Mouse (Mus musculus): ENCODE measurements around the gene Mvp.
A peak's percentile ranks its signal among the peaks of the same experiment; 100 is the strongest.

Gene Mvp

DNA sequence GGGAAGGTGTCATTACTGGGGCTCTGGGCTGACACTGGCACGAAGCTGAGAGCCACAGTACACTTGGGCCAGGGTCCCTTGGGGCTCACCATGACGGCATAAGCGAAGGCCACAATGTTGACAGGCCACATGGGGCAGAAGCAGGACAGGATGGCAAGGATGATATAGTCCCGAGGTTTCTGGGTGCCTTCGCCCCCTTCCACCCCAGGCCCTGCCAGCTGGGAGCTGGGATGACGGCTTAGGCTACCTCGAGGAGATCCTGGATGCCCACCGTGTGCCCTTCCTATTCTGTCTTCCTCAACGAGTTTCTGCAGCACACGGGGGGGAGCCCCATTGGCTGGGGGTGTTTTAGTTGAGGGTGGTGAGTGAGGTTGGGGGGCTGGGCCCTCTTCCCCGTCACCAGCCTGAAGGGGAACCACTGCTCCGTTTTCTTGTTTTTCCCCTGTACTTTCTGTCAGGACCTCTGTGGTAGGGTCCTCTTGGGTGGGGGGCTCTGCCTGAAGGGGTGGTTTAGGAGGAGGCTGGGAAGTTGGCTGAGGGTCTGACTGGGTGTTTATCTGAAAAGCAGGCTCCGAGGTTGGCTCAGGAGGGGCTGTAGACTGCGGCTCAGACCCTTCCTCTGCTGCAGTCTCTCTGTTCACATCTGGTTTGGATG, 5.0 kb upstream of the Mvp start:
- no peak for DNase-seq (ENCODE audit: low spot score)

DNA sequence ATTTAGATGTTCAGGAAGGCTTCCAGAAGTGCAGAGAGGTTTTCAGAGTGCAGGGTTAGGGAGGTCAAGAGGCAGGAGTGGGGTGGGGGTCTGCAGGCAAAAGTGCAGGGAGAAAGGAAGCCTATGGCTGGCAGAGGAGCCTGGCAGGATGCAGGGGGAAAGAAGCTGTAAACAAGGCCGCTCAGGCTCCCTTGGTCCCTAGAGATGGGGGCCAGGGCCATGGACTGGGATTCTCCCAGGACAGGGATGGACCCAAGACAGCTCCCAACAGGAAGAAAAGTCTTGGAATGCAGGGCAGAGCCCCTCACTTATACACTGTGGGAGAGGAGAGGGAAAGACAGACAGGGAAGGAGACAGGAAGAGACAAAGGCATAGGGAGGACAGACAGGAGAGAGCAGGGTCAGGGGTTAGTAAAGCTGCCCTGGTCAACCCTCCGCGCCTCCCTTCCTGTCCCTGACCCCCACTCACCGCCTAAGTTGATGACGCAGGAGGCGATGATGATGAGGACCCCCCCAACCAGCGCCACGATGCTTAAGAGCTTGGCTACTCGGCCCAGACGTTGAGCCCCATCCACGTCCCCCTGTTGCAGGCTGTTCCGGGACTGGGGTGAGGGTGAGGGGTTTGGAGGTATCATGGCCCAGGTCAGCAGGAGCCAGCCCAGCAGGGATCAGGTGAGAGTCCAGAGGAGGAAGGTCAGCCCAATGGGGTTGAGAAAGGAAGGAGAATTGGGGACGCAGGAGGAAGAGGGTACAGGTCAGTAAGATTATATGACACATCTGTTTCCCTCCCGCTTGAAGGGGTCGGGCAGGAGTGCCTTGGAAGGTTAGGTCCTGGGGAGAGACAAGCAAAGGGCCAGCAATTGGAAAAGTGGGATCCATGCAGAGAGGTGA, 4.2 kb upstream of the Mvp start:
- no peak for DNase-seq (ENCODE audit: low spot score)

DNA sequence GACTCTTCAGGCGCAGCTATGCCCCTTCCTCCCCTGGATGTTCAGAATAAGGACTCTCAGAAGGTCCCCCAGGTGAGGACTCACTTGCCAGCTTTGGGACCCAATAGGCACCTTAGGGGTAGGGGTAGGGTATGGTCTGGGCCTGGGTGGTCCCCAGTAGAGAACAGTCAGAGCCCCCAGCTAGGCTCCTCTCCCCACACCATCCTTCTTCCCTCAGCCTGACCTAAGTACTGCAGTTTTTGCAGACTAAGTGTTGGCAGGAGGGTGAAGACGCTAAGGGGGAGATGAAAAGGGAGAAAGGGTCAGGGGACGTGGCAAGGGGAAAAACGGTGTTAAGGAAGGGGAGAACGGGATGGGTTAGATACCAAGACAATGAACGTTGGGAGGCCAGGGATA, 3.5 kb upstream of the Mvp start:
- no peak for DNase-seq (ENCODE audit: low spot score)

DNA sequence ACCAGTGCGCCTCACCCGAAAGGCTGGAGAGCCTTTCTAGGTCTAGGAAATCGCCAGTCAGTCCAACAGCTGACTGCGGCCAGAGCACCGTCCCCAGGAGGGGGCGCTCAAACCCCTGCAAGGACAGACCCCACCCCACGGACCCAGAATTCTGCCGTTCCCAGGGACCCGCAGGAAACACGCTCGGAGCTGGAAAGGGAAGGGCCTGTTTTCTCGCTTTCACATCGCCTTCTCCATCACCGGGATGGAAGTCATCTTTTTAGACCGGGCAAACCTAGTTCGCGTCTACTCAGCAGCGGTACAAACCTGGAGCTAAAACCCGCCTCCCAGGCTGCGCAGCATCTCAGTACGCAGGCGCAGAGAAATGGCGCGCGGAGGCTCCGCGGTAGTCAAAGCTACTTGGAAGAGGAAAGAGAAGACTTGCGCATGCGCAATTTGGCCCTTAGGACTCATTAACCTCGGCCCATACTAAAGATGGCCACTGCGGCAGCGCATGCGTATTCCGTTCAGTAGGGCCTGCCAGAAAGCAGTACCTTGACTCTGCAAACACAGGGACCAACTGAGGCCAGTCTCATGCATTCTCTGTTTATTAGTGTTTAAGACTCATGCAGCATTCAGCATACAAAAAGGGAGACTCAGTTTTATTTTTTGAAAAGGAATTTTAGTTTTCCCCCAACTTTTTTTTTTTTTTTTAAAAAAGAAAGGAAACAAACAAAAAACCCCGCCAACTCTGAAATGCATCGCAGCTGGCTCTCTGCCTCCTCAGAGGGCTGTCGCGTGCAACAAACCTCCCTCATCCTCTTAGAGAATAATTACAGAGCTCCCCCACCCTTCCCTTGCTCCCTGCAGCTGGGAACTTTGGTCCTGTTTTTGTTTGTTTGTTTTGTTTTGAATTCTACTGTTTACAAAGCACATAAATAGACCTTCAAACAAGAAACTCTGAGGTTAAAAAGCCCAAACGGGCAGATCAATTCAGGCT, 2.8 kb upstream of the Mvp start, which contains the start of gene Pagr1a:
TSS of gene Pagr1a (minus strand) at position 382 of the 979 bp plus-strand sequence.
- peak; percentile 96 for DNase-seq (ENCODE audit: low spot score)

DNA sequence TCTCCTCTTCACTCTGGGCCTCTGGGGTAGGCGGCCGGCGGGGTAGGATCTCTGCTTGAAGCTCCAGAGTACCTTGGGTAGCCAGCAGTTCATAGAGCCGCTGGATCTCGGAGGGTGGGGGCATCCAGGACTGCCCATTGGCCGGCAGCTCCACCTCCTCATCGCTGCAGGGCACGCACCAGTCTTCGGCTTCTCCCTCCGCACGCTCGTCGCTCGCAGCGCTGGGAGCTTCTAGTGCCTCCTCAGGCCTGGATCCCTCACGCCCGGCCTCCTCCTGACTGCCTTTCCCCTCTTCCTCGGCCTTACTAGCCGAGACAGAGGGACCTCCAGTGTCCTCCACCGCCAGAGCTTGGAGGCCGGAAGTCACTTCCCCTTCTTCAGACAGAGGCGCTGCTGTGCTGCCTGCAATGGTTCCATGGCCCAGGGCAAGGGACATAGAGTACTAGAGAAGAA, 2.1 kb upstream of the Mvp start:
- peak; percentile 69 for DNase-seq (ENCODE audit: low spot score)

DNA sequence TGATC, 1.9 kb upstream of the Mvp start, which contains the start of gene Pagr1b:
TSS of gene Pagr1b (minus strand) at position 4 of the 5 bp plus-strand sequence.
- no peak for DNase-seq (ENCODE audit: low spot score)

DNA sequence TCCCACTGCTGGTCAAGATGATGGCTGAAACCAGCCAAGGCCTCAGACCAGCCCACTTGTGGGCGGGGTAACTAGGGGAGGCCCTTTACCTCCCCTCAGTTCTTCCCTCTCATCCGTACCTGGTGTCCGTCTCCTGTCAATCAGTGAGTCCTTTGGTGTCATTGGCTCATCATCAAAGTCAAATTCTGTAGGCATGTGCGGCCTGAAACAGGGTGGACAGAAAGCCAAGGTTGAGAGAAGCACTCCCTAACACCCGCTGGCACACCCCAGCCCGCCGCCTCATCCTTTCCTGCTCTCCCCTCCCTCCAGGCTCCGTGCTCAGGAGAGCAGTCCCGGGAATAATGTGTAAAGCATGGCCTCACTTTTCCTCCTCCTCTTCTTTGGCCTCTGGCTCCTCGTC, 1.7 kb upstream of the Mvp start:
- no peak for DNase-seq (ENCODE audit: low spot score)

DNA sequence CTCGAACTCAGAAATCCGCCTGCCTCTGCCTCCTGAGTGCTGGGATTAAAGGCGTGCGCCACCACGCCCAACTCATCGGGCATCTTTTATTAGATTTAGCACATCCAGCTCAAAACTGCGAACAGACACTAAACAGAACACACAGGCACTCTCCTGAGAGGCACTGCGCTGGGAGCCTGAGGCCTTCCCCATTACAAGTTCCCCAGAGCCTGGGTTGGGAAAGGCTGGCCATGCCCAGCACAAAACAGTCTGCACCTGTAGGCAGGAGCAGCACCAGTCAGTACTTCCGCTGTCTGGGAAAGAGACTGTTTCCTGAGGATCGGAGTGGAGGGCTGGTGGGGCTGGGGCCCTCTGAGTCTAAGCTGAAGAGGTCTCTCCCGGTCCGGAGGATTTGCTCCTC, 572 bp upstream of the Mvp start:
- no peak for DNase-seq (ENCODE audit: low spot score)

DNA sequence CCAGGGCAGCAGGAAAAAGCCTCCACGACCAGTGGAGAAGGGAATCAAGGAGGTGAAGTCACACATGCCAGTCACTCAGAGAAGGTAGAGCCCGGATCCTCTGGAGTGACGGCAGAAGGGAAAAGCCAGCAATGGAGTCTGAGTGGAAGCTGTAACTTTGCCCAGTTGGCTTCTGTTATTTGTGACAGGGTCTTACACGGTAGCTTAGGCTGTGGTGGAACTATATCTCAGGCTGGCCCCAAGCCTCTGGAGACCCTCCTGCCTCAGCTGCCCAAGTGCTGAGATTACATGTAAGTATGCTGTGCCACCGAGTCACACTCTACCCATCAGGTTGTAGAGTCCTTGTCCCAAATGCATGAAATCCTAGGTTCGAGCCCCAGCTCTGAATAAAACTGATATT, 1.0 kb downstream of the Mvp start:
- no peak for DNase-seq (ENCODE audit: low spot score)

DNA sequence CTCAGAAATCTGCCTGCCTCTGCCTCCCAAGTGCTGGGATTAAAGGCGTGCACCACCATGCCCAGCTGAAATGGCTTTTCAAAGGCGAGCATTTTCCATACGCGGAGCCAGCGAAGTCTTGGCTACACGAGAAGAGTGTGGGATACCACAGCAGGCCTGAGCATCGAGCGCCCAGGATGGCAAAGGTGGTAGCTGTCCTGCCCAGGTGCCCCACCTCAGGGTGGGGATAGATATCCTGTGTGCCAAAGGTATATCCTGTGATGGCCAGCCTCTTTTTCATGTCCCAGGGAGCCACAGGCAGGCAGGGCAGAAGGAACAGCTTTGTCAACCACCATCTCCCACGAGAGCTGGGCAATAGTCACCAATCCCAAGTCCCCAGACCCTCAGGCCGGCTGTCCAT, 1.6 kb downstream of the Mvp start:
- no peak for DNase-seq (ENCODE audit: low spot score)

DNA sequence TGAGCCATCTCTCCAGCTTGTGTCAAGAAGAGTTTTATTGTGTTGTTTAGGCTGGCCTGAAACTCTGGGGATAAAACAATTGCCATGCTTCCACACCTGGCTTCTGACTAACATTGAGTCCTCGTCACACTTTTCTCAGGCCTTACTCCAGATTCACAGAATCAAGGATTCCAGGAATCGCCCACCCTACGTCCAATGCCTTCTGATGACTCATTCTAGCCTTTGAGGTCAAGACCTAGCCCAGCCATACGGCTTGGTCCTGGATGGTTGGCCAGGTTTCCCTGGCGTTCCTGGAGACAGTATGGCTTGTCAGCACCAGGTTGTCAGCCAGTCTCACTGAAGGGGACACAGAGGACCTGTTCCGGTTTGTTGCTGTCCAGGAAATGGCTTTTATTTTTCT, 2.0 kb downstream of the Mvp start:
- DNase-seq (ENCODE audit: low spot score), result no peak

DNA sequence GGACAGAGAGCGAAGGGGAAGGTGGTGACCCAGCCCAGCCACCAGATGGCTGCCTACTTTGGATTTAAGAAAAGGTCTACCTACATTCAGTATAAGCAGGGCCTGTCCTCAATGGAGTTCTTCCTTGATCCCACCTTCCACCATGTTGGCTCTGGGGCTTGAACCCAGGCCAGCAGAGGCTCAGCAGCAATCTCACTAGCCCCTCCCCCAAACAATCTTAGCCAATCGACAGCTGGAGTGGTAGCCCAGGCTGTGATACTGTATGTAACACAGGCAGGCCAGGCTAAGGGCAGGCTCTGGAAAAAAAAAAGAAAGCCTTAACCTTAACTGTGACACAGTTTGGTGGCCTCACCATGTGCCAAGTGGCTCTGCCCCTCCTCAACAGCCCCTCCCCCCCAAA, 2.7 kb downstream of the Mvp start:
- no peak for DNase-seq (ENCODE audit: low spot score)

DNA sequence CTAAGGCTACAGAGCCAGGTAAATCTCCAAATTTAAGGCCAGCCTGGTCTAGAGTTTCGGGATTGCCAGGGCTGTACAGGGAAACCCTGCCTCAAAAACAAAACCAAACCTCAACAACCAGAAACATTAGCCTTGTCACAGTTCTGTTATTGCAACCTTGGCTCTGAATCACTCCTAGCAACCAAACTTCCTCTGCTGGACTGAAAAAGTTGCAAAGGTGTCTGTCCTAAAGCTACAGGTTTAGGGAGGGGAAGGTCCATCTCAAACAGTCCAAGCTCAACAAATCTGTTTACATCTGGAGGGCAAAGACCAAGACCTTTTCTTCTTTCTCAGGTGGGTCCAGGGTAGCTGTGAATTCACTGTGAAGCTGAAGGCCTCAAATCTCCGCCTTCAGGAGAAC, 3.4 kb downstream of the Mvp start:
- DNase-seq (ENCODE audit: low spot score), result no peak

DNA sequence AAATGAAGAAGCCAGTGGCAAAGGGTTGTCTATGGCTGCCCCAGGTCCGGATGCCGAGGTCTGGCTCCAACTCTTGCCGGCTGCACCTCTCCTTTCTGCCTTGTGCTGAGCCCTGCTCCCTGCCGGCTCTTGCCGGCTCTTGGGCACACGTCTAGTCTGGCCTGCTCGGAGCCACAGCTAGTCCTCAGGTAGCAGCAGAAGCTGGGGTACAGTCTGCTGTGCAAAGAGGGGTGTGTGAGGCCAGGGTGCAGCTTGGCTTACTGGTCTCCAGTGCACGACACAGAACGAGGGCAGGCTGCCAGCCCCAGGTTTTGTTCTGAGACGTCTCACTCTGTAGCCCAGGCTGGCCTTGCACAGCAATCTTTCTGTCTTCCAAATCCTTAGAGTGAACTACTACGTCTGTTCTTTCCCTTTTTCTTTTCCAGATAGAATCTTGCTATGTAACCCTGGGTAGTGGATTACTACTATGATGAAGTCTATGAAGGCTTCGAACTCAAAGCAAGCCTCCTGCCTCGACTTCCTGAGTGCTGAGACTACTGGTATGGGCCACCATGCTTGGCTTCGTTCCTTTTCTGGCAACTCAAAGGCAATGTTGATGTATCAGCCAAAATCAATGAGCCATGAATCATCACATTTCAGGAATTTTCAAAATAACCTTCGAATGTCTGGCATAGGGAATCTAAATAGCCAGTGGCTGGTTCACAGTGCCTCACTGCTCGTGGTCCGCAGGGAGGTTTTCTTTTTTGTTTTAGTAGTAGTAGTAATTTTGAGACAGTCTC, 4.9 kb downstream of the Mvp start:
- peak; percentile 44 for DNase-seq (ENCODE audit: low spot score)

DNA sequence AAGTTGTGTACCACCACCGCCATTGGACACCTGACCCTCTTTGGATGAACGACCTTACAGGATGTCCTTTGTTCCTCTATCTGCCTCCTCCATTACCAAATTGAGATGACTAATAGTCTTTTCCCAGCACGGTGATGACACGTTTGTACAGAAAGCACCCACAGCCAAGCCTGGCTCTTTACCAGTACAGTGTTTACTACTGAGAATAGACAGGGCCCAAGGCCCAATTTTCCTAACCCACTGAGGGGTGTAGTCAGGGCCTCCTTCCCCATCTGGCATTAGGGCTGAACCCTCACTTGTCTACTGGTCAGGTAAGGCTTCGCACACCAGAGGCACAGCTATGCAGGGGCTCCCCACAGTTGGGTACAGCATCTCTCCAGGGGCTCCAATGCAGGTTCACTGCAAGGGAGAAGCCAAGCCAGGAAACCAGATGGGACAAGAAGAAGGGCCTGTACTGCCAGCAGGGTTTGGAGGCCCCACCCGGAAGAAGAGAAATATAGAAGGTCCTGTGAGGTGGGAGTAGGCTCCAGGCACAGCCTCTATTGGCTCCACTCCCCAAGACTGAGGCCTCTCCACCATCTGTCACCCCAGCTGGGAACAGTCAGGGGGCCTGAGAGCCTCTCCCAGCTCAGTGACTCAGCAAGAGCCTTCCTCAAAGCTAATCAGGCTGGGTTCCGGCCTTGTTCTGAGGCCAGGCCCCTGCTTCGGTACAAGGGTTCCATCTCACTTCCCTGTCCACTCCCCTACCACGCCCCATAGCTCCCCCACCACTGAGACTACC, 6.0 kb downstream of the Mvp start:
- peak; percentile 76 for DNase-seq (ENCODE audit: low spot score)

DNA sequence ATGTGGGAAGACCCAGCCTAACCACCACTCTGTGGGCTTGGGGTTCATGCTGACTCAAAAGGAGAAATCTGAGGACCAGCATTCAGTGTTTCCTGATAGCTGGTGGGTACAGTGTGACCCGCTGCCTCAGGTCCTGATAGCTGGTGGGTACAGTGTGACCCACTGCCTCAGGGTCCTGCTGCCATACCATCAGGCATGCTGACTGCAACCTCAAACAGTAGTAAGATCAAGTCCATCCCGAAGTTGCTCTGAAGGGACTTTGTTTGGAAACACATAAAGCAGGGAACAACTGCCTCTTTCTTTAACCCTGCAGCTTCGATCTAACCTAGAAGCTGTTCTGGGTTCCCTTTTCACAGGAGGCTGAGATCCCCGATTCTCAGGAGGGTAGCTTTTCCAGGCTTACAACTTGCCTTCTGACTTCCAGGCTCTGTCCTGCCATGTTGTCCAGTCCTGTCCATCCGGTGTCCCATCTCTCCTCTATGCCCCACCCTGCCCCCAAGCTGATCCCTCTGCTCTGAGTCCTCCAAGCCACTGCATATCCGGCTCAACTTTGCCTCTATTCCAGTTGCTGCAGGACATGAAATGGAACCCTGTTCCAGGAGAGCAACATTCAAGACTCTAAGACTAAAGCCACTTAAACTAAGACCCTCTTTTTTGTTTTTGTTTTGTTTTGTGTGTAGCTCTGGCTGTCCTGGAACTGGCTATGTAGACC, 7.0 kb downstream of the Mvp start:
- DNase-seq (ENCODE audit: low spot score), result no peak

DNA sequence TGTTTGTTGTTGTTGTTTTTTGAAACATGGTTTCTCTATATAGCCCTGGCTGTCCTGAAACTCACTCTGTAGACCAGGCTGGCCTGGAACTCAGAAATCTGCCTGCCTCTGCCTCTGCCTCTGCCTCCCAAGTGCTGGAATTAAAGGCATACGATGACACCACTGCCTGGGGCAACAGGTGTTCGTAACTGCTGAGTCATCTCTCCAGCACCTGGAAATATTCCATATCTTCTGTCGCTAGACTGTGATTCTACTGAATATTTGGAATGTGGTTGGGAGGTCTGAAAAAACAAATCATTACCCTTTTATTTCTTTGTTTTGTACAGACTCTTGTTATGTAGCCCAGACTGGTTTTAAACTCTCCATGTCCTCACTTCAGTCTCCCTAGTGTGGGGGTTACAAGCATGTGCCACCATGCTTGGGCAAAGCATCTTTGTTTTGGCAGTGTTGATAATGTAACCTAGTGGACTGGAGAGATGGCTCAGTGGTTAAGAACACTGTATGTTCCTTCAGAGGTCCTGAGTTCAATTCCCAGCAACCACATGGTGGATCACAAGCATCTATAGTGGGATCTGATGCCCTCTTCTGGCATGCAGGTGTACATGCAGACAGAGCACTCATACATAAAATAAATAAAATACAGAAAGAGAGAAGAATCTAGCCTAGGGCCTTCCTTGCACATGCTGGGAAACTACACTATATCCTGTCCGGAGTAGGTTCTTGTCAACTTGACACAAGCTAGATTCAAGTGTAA, 10.1 kb downstream of the Mvp start:
- no peak for DNase-seq (ENCODE audit: low spot score)

DNA sequence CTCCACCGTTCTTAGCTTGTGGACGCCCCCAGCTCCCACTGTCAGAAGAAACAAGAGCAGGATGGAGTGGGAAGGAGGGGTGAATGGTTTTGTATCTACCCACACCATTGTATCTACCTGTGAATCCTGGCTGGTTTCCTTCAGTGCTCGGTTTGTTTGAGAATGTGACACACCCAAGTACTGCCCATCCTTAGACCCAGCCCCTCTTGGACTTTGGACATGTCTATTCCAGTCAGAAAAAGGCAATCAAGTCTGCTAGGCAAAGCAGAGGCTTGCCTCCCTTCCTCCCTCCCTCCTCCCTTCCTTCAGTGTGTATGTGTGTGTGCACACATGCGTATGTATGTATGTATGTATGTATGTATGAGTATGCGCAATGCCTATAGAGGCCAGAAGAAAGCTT, 10.8 kb downstream of the Mvp start:
- no peak for DNase-seq (ENCODE audit: low spot score)

DNA sequence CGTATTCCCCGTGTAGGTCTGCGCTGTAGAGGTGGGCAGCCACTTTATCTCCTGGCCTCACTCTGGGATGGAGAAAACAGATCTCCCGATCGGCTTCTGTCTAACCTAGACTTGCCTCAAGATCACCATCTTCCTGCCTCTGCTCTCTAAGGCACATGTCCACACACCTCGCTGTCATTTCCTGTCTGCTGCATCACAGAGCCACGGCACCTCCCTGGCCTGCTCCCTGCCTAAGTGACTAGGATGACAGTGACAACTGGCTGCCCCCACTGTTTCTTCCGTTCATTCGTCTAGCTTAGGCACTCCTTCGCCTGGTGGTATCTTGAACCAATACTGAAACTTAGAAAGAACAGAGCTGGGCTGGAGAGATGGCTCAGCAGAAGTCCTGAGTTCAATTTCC, 14.9 kb downstream of the Mvp start:
- DNase-seq (ENCODE audit: low spot score), result no peak

DNA sequence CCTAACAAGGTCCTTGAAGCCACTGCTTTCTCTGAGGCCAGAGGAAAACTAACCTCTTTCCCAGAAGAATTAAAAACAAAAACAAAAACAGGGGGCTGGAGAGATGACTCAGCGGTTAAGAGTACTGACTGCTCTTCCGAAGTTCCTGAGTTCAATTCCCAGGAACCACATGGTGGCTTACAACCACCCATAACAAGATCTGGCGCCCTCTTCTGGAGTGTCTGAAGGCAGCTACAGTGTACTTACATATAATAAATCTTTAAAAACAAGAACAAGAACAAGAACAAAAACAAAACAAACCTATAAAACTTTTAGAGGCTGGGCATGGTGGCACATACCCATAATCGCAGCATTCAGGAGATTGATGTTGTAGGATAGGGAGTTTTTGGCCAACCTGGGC, 18.0 kb downstream of the Mvp start:
- DNase-seq (ENCODE audit: low spot score), result no peak

All from testis, postnatal 10 days (tissue).